Mouse (Mus musculus): ENCODE results near the gene Vmn1r84.

Vmn1r84 gene

GRCm38 (mm10) chr7:12369173-12369572 lies at the start of gene Vmn1r84:
Vmn1r84 (minus strand) TSS chr7:12369273.
- DNase-seq (ENCODE audit: low read depth, low spot score): no peak

GRCm38 (mm10) chr7:12329381-12329780 lies 39.7 kb downstream of the Vmn1r84 start, which contains the start of gene Vmn1r83:
Vmn1r83 (minus strand) TSS chr7:12329481.
- no peak for DNase-seq (ENCODE audit: low read depth, low spot score)

All from ES-CJ7 (cell line).